Mouse (Mus musculus) heart, postnatal 0 days (tissue): ENCODE results near the gene Slc7a6. TPM values are rescaled to one million over a fixed set of nuclear protein-coding genes. Genes with fewer than 3 reads are reported as not detected.

Experiments
- ATAC-seq: fragments of 200-750 bp; cut with Nextera tagmentation; 2 replicates; pipeline ENCODE4 v1.8.0; 2017; ENCODE audit warnings: low read depth, moderate number of reproducible peaks, moderate library complexity; ENCODE audit not compliant: insufficient read depth
- DNase-seq: peaks from one replicate; pipeline ENCODE4 v3.0.0-alpha.2; 2016; ENCODE audit warnings: low spot score
- H3K27ac ChIP-seq: fragments of 300-500 bp; sonication (generic); 2 replicates; pipeline ENCODE4 v1.5.1; 2014; ENCODE audit warnings: low read depth, mild to moderate bottlenecking
- H3K27me3 ChIP-seq: fragments of 300-500 bp; sonication (generic); 2 replicates; pipeline ENCODE4 v1.6.1; 2014; ENCODE audit warnings: low read length, mixed read lengths; ENCODE audit not compliant: control insufficient read depth, insufficient read depth
- H3K36me3 ChIP-seq: fragments of 300-500 bp; sonication (generic); replicated peaks from 2 replicates; pipeline ENCODE4 v1.6.1; 2014; ENCODE audit warnings: low read length, mixed read lengths; ENCODE audit not compliant: control insufficient read depth, insufficient read depth
- H3K4me1 ChIP-seq: fragments of 300-500 bp; sonication (generic); 2 replicates; pipeline ENCODE4 v1.6.1; 2014; ENCODE audit warnings: antibody characterized with exemption; ENCODE audit not compliant: control insufficient read depth, insufficient read depth
- H3K4me2 ChIP-seq: fragments of 300-500 bp; sonication (generic); 2 replicates; pipeline ENCODE4 v1.6.1; 2014; ENCODE audit warnings: low read depth, mild to moderate bottlenecking, low read length, moderate library complexity
- H3K4me3 ChIP-seq: fragments of 300-500 bp; sonication (generic); 2 replicates; pipeline ENCODE4 v1.5.1; 2014; ENCODE audit warnings: low read depth, low read length
- H3K9ac ChIP-seq: fragments of 300-500 bp; sonication (generic); replicated peaks from 2 replicates; pipeline ENCODE4 v1.6.1; 2014; ENCODE audit warnings: low read depth, low read length, mixed read lengths
- H3K9me3 ChIP-seq: fragments of 300-500 bp; sonication (generic); replicated peaks from 2 replicates; pipeline ENCODE4 v1.6.1; 2016; ENCODE audit warnings: low read length; ENCODE audit not compliant: control insufficient read depth
- CTCF ChIP-seq: IDR thresholded peaks from 2 replicates; pipeline ENCODE4 v1.5.1; 2016; ENCODE audit warnings: antibody characterized with exemption, control low read depth, low read depth
- EP300 ChIP-seq: IDR thresholded peaks from 2 replicates; pipeline ENCODE4 v1.6.1; 2016; ENCODE audit warnings: antibody characterized with exemption, low read depth
- WGBS: fragments of 180-500 bp; shearing (Covaris S2); extraction: QIAGEN DNeasy Blood & Tissue Kit; methylation state at CpG from one replicate; pipeline ENCODE4 v1.1.7; 2014; 5-methylcytosine and 5-hydroxymethylcytosine counted together
- polyA plus RNA-seq: library from polyadenylated mRNA; unstranded; fragments of >200 nt; fragmentation: Nextera tagmentation; extraction: Ambion mirVana; gene quantifications from 2 replicates; pipeline ENCODE4 v1.2.1, GENCODE M21; 2015
- total RNA-seq: library from RNA; depleted of rRNA; stranded (reverse); fragments of >200 nt; gene quantifications from 2 replicates; pipeline ENCODE4 v1.2.3, GENCODE M21; 2014; ENCODE audit warnings: low replicate concordance

The Slc7a6 gene
- total and polyA plus RNA-seq, 2 experiments from 2014 or later = 18.2 to 18.6 TPM

- Histone ChIP-seq H3K9ac (no peak overlapping the region), H3K27ac (no peak overlapping the region), H3K9me3 (no peaks in the 10 kb centered on the region), H3K27me3 (peaks cover 24% of the 10 kb centered on the region), H3K36me3 (peaks cover 47% of the 10 kb centered on the region), H3K4me3 (no peak overlapping the region), H3K4me1 (peaks cover 13% of the 10 kb centered on the region), H3K4me2 (no peak overlapping the region)
- ATAC-seq (no peak), DNase-seq (no peak)
- 87% methylated on average over 11 of the region's 11 CpGs for WGBS
- TF ChIP-seq CTCF (no peak), EP300 (no peak)
These were observed 36.3 kb upstream of the Slc7a6 start for GRCm38 (mm10) chr8:106132356-106132755.

- ATAC-seq = no peak
- Histone ChIP-seq H3K36me3 (peaks cover 38% of the 10 kb centered on the region), H3K4me1 (peaks cover 18% of the 10 kb centered on the region), H3K9ac (no peak overlapping the region), H3K4me3 (no peak overlapping the region), H3K27me3 (peaks cover 24% of the 10 kb centered on the region), H3K27ac (no peak overlapping the region), H3K4me2 (no peak overlapping the region), H3K9me3 (no peaks in the 10 kb centered on the region)
- no peak for DNase-seq
- TF ChIP-seq CTCF (no peak), EP300 (no peak)
- WGBS = 65% methylated on average over 13 of the region's 13 CpGs
These were observed 35.1 kb upstream of the Slc7a6 start for GRCm38 (mm10) chr8:106133526-106133925.

- H3K36me3 ChIP-seq = peaks cover 33% of the 10 kb centered on the region
- H3K4me1 ChIP-seq = peaks cover 18% of the 10 kb centered on the region
- H3K9ac ChIP-seq = no peak overlapping the region
- H3K27me3 ChIP-seq = peaks cover 24% of the 10 kb centered on the region
- H3K4me3 ChIP-seq = no peak overlapping the region
- H3K27ac ChIP-seq = no peak overlapping the region
- no peak for ATAC-seq
- TF ChIP-seq EP300 (no peak), CTCF (no peak)
- DNase-seq = no peak
- H3K4me2 ChIP-seq = no peak overlapping the region
- no peaks in the 10 kb centered on the region for H3K9me3 ChIP-seq
- WGBS = 67% methylated on average over 6 of the region's 6 CpGs
These were observed 34.7 kb upstream of the Slc7a6 start for GRCm38 (mm10) chr8:106133946-106134345.

GRCm38 (mm10) chr8:106134751-106135571 lies 33.7 kb upstream of the Slc7a6 start:
- DNase-seq (no peak), ATAC-seq (no peak)
- TF ChIP-seq EP300 = no peak
- no peak for TF ChIP-seq CTCF
- Histone ChIP-seq H3K27ac (no peak overlapping the region), H3K9me3 (no peaks in the 10 kb centered on the region), H3K4me1 (peaks cover 18% of the 10 kb centered on the region), H3K4me3 (no peak overlapping the region; the same call in 1 of the 2 replicates), H3K36me3 (peaks cover 23% of the 10 kb centered on the region), H3K4me2 (no peak overlapping the region), H3K27me3 (peaks cover 24% of the 10 kb centered on the region), H3K9ac (no peak overlapping the region)
- WGBS = 35% methylated on average over 14 of the region's 14 CpGs

GRCm38 (mm10) chr8:106135672-106136071 lies 33.0 kb upstream of the Slc7a6 start:
- Histone ChIP-seq H3K4me3 (peak overlapping the region; percentile 67), H3K36me3 (peaks cover 16% of the 10 kb centered on the region), H3K9ac (no peak overlapping the region), H3K27ac (no peak overlapping the region), H3K4me2 (peak overlapping the region; percentile 76), H3K4me1 (peaks cover 18% of the 10 kb centered on the region), H3K27me3 (peaks cover 24% of the 10 kb centered on the region), H3K9me3 (no peaks in the 10 kb centered on the region)
- no peak for TF ChIP-seq CTCF
- no peak for TF ChIP-seq EP300
- WGBS = 14% methylated on average over 19 of the region's 19 CpGs
- no peak for ATAC-seq
- no peak for DNase-seq
